Mouse (Mus musculus) lung, adult 18-20 months (tissue): ENCODE results near the gene Atmin.

ENCODE experiments used
- DNase-seq, 2 experiments: peaks; one replicate each; pipeline ENCODE4 v3.0.0; 2022; ENCODE audit warnings: mixed read lengths in 2 of 2

Gene Atmin

DNA sequence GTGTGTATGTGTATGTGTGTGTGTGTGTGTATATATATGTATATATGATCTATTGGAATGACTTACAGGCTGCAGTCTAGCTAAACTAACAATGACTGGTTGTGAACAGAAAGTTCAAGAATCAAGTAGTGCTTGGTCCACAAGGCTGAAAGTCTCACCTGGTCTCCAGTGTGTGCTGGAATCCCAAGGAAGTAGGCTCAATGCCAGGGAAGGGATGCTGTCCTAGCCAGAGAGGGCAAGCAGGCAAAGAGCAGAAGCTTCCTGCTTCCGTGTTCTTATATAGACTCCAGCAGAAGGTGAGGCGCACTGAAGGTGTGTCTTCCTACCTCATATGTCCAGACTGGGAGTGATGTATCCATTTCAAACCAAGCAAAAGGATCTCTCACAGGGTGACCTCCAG is 8.6 kb downstream of the Atmin start:
- DNase-seq = peak in 1 of 2 experiments; percentile 21

DNA sequence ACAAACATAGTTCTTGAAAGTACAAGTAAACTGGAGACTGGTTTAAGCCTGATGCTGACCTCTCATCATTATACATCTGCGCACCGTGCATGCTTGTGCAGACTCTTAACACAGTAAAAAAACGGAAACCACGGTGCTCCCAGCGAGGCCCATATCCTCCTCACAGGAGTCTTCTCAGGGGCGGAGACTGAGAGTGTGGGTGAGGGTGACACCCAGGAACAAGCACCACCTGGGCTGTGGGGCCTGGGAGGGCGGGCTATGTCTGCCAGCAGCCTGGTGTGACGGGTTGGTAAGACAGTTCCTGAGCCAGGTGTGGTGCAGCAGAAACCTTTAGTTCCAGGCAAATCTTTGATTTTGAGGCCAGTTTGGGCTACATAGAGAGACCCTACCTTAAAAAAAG is 9.2 kb downstream of the Atmin start:
- no peak for DNase-seq

DNA sequence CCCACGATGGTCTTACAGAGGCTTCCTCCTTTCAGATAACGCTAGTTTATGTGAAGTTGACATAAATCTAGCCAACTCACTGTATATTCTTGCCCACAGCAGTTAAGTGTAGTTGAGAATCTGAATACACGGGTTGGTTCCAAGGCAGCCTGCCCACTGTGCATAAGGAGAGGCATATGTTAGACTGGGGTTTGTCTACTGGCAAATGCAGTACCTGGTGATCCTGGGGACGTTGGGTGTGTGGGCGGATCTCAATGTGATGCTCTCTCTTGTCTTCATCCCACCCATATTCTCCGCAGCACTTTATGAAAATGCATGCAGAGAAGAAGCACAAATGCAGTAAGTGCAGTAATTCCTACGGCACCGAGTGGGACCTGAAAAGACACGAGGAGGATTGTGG is 11.2 kb downstream of the Atmin start:
- no peak for DNase-seq

DNA sequence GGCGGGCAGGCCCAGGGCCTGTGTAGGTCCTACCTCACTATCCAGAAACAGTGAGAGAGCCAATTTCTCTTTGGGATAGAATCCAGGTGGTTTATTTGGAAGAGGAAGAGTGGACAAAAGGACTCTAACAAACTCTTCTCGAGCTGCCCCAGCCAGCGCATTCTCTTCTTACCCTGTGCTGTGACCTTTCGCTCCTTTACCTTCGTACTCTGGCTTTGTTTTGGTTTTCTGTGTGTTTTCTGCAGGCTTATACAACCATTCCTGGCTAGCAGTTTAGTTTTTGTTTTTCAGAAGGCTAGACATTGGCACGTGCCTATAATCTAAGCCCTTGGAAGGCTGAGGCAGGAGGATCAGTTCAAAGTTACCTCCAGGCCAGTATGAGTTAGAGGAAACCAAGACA is 26.3 kb downstream of the Atmin start:
- DNase-seq = no peak

DNA sequence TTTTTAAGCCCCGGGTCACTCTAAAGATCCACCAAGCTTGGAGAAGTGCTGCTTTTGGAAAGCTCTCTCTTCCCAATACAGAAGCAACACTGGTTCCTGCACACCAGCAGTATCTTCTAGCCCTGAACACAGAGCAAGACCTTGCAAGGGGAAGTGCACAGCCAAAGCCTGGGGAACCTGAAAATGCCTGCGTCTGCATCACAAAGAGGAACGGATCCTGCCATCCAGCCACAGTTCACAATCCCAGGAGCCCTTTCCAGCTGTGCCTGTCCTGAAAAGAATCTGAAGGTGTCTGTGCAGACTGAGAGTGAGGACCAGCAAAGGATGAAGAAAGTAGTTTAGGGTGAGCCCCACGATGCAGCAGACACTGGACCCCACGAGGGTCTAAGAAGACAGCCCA is 31.9 kb downstream of the Atmin start:
- DNase-seq = no peak

DNA sequence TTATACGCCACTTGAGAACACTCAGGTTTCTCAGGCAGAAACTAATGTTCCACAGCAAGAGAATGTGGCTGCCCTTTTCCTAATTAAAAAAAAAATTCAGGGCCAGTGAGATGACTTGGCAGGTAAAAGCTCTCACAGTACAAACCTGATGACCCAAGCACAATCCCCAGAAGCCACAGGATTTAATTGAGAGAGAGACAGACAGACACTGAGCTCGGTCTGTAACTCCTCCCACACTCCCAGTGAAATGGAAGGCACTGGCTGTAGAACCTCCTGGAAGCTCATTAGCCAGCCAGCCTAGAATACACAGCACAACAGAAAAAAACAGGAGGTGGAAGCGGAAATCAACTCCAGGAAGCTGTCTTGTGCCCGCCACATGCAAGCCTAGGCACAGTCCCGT is 32.4 kb downstream of the Atmin start:
- DNase-seq = no peak

DNA sequence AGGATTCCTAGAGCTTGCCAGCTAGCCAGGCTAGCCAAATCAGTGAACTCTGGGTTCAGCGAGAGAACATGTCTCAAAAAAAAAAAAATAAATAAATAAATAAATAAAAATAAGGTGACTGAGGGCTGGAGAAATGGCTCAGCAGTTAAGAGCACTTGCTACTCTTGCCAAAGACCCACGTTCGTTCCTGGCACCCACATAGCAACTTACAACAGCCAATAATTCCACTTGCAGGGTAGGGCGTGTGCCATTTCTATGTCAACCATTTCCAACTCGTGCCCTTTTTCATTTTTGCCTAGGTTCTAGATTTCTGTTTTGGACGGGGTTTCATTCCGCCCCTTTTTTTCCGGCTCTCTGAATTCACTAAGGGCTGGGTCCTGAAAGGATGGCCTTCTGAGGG is 34.9 kb downstream of the Atmin start:
- no peak for DNase-seq

DNA sequence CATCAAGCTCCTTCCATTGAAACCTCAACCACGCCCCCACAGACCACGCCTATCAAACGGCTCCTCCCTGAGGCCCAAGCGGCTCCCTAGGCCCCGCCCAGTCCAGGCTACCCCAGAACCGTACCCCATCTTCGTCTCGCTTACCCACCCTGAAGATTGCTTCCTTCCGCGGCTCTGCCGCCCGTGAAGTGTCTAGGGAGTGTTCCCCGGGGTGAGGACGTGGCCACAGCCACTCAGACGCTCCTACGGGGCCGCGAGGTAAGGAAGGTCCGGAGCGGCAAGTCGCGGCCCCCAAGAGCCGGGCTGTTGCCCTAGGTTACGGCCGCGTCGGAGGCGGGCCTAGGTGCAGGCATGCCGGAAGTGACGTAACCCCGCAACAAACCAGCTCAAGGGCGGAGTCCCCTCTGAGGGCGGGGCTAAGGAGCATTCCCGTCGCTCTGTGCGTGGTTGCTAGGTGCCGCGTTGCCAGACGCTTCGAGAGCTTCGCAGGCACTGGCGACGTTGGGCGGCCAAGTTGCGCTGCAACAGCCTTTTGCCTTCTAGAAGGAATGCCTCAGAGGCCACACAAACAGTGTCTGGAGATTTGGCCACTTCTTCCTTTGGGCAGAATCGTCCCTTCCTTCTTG is 35.6 kb downstream of the Atmin start, which contains the start of gene 1700030J22Rik:
TSS of gene 1700030J22Rik (minus strand) at position 329 of the 626 bp plus-strand sequence.
- peak; percentile 98 to 99 for DNase-seq

DNA sequence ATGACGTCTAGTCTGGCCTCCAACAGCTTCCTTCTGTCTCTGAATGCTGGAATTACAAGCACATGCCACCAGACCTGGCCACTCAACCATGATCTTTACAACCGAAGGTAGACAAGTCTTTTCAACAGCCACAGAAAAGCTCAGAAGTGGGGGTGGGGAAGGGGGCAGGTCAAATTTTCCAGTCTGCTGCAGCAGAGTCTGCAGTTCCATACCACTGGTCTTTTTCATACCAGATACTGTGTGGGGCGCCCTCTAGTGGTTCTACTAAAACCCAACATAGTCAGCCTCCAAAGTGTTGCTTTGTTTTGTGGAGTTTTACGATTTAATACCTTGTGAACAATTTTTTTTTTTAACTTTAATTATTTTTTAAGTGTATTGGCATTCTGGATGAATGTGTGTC is 36.9 kb downstream of the Atmin start:
- DNase-seq = peak; percentile 44 to 56

DNA sequence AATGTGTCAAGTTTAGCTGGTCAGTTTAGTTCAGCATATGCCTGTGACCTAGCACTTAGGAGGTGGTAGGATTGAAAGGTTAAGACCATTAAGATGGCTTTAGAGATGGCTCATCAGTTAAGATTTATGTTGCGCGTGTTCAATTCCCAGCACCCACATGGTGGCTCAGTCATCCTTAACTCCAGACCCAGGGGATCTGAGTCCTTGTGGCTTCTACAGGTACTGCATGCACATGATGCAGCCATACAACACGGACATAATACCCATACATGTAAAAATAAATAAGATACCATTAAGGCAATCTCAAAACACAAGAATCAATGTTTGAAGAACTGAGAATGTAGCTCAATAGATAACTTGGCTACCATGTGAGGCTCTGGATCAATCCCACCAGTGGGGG is 46.6 kb downstream of the Atmin start:
- no peak for DNase-seq

DNA sequence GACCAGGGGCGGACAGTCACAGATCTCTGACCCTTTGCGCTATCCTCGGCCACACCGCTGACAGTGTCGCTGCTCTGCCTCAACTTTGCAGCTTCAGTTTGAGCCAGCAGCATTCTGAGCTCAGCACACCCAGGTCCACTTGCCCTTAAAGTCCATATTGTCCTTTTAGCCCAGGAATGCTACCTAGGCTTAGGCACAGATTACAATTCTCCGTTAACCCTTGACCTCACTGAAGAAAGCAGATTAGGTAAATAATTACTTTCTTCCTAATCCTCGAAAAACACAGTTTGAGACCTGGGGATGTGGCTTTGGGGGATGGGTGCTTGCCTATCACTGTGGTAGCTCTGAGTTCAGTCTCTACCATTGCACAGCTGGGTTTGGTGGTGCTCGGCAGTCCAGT is 48.0 kb downstream of the Atmin start:
- no peak for DNase-seq

DNA sequence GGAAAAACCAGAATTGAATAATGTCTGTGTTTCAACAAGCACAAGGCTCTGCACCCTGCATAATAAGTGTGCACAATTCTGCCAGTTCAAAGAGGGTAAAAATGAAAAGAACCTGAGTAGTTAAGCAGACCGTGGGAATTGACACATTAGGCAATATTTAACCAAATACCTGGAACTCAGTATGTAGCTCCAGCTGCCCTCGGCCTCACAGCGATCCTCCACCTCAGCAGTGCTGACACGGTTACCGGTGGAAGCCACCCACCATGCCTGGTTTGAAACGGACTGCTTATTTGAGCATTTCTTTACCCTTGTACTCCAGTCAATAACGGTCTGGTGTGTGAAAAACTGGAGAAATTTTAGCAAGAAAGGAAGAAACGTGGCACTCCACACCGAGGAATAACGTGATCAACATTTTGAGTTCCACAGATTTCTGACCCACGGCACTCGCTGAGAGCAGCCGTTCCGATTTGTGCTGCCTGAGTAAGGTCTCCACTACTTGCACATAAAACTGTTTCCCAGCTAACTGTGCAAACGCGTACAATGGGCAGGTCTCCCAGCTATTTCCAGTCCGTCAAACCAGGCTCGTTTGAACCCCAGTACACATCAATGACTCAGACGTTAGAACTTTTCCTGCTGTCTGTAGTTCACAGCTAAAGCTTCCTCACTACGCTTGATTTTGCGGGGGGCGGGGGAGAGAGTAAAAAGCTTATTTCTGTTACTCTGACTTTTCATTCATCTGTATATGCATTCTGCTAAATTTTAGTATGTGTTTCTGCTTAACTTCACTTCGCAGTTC is 49.2 kb downstream of the Atmin start:
- DNase-seq = no peak

DNA sequence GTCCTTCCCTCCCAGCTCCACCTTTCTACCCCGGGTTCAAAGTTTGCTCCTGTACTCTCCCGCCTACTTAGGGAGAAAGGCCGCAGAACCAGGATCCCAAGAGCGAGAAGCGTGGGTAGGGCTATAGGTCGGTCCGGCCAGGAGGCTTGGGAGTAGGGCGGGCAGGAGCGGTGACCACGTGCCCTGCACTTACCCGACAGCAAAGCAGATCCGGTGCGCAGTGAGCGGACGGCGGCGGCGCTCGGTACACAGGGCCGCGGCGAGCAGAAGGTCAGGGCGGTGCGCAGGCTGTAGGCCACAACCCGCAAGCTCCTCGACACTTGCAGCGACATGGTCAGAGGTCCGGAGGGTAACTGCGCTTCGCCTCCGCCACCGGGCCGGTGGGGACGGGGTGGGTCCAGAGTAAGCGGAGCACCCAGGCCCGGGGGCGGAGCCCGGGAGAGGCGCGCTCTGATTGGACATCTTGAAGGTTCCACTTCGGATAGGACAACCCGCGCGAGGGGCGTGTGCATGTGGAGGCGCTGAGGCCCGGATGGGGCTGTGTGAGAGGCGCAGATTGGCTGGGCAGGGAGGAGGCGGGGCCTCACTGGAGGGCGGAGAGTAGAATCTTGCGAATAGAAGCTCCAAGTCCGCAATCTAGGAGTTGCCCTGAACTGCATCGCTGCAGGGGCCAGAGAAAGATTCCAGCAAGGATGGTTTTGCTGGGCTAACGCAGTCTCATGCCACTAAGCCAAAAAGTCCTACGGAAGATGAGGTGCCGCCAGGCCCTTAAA is 50.1 kb downstream of the Atmin start, which contains the start of gene Gcsh:
TSS of gene Gcsh (minus strand) at position 443 of the 773 bp plus-strand sequence.
- DNase-seq = peak; percentile 100

DNA sequence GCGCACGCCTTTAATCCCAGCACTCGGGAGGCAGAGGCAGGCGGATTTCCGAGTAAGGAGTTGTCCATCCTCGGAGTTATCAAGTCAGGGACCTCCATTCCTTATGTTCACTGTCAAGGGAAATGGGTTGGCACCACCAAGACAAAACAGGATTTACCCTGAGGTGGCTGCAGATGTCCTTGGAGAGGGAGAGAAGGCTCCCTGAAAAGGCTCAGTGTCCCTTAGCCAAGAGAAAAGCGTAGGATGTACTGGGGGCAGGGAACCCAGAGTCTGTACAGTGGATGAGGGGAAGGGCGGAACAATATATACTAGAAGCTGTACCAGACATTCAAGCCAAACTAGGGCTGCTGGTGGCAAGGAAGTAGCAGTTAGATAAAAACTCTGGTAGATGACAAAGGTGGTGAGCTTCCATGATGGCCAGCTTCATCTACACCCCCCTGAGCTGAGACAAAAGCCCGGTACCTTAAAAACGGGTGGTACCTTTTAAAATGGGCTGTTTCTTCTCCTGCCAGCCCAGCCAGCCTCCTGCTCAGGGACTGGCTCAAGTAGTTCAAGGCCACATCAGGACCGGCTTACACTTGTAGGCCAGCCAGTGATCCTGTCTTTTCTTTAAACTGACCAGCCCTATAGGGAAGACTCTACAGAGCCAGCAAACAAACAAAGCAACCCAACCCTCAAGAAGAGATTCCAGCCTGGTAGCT is 51.0 kb downstream of the Atmin start:
- no peak for DNase-seq
